Mouse (Mus musculus): ENCODE data around the gene Pde4a.

The Pde4a gene

GRCm38 (mm10) chr9:21149077-21149653 lies 16.3 kb upstream of the Pde4a start:
- no peak for DNase-seq

DNA sequence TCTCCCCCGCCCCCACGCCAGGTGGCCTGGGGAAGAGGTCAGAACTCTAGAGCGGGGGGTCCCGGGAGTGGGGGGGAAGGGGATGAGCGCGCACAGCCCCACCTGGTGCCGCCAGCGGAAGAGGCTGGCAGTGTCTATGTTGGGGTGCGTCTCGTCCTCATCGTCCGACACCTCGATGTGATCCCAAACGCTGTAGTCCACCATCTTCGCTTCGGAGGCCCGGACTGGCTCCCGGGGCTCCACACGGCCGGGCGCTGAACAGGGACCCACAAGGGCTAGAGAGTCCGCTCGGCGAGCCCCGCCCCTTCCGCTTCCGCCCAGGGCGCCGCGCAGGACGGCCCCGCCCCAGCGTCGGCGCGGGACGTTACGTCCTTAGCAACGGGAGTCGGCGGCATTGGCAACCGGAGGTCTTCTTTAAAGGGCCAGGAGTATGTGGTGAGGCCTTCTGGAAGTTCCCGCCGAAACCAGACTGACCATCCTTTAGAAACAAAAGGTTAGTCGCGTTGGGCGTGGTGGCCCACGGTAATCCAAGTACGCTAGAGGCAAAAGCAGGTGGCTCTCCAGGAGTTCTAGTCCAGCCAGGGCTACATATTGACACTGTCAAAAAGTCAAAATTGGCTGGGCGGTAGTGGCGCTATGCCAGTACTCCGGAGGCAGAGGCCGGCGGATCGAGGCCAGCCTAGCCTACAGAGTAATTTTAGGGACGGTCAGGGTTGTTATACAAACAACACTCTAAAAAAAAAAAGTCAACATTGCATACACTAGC lies 15.7 kb upstream of the Pde4a start, which contains the start of gene Cdc37:
Gene Cdc37, minus strand, starts transcription at position 329 of the 766 bp plus-strand sequence.
- DNase-seq: peak; percentile 95

DNA sequence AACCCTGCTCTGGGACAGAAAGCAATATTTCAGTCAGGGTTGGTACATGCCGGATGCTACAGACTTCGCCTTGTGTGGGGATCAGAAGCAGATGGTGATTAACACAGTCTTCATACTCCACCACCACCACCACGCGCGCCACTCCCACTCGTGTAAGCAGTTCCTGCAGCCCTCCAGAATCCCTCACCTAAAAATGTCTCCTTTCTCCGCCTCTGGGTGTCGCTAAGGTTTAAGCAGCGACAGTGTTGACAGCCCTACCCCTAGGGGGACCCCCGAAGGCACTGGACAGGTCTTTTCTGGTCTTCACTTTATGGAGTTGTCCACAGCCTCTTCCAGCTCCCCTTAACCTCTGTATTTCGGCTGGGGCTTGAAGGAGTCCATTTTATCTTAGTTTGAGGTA lies 12.8 kb upstream of the Pde4a start:
- peak; percentile 66 for DNase-seq

DNA sequence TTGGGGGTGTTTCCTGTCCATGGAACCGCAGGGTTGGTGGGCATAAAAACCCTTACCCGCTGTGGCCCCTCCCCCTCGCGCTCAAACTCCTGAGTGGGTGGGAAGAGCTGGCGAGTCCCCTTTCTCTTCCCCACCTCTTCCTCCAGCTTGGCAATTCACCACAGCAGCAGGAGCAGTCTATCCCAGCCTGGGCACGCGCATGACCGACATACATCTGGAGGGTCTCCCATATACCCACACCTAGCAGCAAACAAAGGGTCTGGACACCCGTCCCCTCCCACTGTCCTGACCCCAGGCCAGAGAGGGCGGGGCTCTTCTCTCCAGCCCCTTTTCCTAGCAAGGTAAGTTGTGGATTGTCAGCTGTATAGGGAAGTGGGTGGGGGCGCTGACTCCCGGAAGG lies 12.2 kb upstream of the Pde4a start:
- no peak for DNase-seq

- no peak for DNase-seq
These were observed 11.7 kb upstream of the Pde4a start for GRCm38 (mm10) chr9:21153833-21154232.

DNA sequence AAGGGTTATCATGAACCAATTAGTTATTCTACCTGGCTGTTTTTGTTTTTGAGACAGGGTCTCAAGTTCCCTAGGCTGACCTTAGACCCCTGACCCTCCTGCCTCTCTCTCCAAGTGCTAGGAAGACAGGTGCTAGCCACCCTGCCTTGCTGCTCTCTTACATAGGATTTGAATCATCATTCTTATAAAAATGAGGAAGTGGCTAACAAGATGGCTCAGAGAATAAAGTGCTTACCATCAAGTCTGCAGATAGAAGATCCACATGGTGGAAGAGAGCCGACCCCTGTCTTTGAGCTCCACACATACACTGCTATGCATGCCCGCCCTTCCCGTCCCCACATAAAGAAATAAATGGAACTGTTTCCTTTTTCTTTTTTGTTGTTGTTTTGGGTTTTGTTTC lies 10.7 kb upstream of the Pde4a start:
- no peak for DNase-seq

GRCm38 (mm10) chr9:21161209-21161909 lies 4.2 kb upstream of the Pde4a start:
- DNase-seq: peak; percentile 88

- DNase-seq: no peak
These were observed 2.1 kb upstream of the Pde4a start for GRCm38 (mm10) chr9:21163086-21164050.

DNA sequence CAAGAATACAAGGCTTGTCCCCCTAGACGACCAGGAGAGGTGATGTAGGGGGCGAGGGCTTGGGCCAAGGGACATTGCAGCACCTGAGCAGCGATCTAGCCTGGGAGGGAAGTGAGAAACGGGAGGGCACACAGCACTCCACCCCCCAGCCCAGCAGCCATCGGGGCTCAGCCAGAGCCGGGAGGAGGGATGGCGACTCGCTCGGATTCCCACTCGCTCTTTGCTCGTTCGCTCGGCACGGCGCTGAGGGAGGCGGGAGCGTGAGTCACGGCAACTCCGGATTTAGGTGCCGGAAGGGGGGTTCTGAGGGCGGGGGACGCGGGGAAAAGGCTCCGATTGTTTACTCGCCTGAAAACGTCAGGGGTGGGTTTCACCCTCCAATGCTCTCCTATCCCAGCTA lies 1.4 kb upstream of the Pde4a start:
- DNase-seq: no peak

- peak; percentile 61 for DNase-seq
These were observed 488 bp downstream of the Pde4a start for GRCm38 (mm10) chr9:21165952-21166451.

DNA sequence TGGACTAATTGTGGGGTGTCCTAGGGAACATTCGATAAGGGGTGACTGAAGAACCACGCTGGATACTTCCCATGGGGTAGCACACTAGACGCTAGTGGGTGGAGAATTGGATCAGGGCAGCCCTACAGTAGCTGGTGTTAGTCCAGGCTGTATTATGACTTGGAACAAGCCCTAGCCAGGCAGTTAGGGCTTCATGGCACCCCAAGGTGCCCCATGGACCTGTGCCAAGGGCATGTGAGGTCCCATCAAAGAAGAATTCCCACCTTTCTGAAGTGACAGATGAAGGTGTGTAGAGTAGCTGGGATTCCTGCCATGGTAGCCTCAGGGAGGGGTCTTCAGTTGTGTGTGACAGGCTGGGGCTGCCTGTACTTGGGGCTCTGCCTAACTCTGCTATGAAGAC lies 1.0 kb downstream of the Pde4a start:
- no peak for DNase-seq

- no peak for DNase-seq
These were observed 1.9 kb downstream of the Pde4a start for GRCm38 (mm10) chr9:21167140-21168097.

DNA sequence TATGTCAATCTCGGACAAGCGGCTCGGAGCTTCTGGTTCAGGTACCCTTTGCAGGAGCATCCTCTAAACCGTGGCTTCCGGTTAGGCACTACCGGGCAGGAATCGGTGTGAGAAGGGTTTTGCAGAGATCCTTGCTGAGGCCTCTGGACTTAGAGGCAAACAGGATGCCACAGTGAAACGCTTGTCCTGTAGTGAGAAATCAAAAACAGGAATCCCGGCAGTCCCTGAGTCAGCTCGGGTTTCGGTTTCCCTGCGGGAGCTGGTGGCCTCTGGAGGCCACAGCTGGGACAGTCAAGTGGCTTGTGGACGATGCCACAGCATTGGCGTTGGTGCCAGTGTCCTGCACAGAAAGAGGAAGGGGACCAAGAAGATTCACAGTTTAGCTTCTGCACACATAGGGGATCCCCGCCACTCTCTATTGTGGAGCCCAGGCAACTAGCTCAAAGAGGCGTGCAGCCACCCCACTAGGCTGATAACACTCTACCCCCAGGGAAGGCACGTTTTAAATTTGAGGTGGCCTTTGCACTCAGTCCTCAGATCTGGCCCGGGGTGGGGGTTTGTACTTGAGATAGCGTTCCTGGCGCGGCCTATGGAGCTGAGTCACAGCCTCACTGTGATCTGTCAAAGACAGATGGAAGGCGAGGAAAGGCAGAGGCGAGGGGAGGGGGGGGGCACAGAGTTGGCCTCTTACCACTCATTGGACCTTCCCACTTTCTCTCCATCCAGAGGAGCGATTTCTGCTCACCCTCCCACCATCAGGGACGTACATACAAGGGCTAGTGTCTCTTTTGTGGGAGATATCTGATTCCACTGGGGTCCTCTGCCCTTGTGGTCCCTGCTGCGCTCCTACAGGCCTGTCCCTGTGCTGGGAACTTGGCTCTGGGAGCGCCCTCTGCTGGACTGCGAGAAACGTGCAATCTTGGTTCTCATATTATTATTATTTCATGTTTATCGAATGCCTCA lies 2.9 kb downstream of the Pde4a start:
- DNase-seq: peak; percentile 84

DNA sequence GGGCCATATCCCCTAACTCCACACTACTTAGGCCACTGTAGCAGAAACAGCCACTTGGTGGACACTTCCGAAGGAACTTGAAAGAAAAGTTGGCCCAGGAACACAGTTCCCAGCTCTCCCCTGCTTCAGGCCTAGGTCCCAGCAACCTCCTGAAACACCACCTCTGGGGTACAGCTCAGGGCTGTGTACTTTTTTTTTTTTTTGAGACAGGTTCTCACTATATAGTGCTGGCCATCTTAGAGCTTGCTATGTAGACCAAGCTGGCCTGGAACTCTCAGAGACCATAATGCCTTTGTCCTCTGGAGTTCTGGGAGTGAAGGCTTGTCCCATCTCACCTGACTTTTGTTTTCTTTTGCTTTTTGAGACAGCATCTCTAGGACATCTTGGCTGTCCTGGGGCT lies 3.6 kb downstream of the Pde4a start:
- no peak for DNase-seq

GRCm38 (mm10) chr9:21172364-21172763 lies 6.8 kb downstream of the Pde4a start:
- no peak for DNase-seq

DNA sequence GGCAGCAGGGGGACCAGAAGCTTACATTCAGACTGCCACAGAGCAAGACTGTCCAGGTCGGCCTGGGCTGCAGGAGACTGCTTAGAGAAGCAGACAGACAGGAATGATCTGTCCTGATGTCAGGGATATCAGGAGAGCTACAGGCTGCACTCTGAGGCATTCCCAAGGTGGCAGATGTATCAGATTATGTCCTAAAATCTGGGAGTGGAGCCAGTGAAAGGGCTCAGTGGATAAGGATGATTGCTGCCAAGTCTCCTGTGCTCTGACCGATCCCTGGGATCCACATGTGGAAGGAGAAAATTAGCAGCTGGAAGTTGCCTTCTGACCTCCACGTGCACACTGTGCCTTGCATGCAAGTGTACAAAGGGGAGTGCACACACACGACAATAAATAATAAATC lies 14.9 kb downstream of the Pde4a start:
- DNase-seq: no peak

- no peak for DNase-seq
These were observed 15.3 kb downstream of the Pde4a start for GRCm38 (mm10) chr9:21180841-21181240.

DNA sequence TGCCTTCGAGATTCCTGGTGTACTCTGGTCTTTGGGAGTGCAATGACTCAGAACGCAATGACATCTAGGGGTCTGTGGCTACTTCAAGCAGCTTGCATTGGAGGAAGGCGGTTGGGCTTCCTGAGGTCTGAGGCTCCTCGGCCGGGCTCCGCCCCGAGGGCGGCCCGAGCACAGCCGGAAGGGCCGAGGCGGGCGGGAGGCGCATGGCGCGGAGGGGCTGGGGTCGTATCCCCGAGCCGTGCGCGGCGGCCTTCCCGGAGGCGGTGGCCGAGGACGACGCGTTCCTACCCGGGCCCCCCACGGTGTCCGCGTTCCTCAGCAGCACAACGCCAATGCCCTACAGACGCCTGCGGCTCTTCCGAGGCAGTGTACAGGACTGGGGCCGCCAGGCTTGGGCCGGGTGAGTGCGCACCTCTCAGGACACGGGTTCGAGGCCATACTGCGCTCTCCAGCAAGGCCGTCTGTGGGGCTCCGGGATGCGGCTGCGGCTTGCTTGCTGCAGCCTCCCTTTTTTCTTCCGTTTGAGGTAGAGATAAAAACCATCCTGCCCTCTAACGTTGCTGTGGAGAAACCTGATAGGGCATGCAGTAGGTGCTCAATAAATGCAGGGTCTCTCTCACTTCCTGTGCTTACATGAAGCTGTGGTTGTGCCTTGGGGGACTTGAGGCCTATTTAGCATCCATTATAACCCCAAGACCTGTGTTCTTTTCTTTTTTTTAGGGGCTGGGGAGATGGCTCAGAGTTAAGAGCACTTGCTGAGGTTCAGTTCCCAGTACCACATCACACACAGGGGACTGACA lies 16.1 kb downstream of the Pde4a start:
- DNase-seq: no peak

DNA sequence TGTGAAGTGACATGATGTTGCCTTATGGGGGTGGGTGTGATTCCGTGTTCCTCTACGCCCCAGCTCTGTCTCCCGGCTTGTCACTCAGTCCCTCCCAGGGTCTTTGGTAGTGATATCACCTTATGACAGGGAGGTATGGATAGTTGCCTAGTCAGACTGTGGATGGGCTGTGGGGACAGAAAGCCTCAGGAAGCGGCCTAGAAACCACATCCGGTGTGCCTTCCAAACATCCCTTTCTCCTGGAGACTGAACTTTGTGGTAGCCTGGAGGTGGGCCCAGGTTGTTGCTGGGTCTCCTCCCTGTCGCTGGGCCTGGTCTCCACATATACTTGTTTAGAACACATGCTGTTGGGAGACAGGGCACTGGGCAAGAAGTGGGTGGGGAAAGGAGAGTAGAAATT lies 17.9 kb downstream of the Pde4a start:
- DNase-seq: no peak
